Mouse (Mus musculus): Measurements from ENCODE around the gene Otub1.

GRCm38 (mm10) chr19:7213010-7213409 lies 6.9 kb upstream of the Otub1 start:
- no peak for TF ChIP-seq POLR2A (IDR thresholded peaks at IDR 0.05; ENCODE audit: insufficient read depth, low read length)
- TF ChIP-seq CTCF (IDR thresholded peaks at IDR 0.05; ENCODE audit: low read depth, low read length): no peak
